Mouse (Mus musculus): Measurements from ENCODE around the gene Usp2.

- TF ChIP-seq GATA1 (IDR thresholded peaks at IDR 0.05; ENCODE audit: low read length) (no peak), TAL1 (IDR thresholded peaks at IDR 0.05; ENCODE audit: low read length) (no peak)
Measured at GRCm38 (mm10) chr9:44073115-44073514, 6.3 kb downstream of the Usp2 start.

Data from erythroblast, embryonic 14.5 days (primary cell).